Mouse (Mus musculus): ENCODE data around the gene Bmper. TPM values are rescaled to one million over a fixed set of nuclear protein-coding genes. Genes with fewer than 3 reads are reported as not detected.

Gene Bmper
- polyA plus RNA-seq, 1 experiment: not detected

DNA sequence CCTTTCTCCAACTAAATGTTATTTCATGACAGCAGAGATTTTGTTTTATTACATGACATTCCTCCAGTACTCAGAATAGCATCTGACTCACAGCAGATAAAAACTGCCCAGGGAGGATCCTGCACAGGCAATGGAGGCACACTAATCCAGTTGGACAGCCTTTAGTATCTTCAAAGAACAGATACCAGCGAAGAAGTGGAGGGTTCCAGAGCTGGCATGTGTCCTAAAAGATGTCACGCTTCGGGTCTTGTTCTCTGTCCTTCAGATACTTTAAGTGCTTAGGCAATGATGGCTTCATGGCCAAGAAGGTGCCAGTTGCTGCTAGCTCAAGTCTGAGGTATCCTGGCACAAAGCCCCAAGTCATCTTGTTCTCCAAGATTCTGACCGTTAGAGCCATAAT, 272.5 kb downstream of the Bmper start:
- TF ChIP-seq GATA1 (IDR thresholded peaks at IDR 0.05; ENCODE audit: low read length) (no peak), TAL1 (IDR thresholded peaks at IDR 0.05; ENCODE audit: low read length) (no peak)
- no peaks in the 10 kb centered on the region for H3K36me3 ChIP-seq (ENCODE audit: control insufficient read depth)
- H3K27me3 ChIP-seq (ENCODE audit: control insufficient read depth): no peaks in the 10 kb centered on the region
- no peaks in the 10 kb centered on the region for H3K4me1 ChIP-seq (ENCODE audit: control insufficient read depth)
- no peaks in the 10 kb centered on the region for H3K9me3 ChIP-seq (ENCODE audit: control insufficient read depth, low read length)
- no peak overlapping the region for H3K4me3 ChIP-seq (replicated peaks)

DNA sequence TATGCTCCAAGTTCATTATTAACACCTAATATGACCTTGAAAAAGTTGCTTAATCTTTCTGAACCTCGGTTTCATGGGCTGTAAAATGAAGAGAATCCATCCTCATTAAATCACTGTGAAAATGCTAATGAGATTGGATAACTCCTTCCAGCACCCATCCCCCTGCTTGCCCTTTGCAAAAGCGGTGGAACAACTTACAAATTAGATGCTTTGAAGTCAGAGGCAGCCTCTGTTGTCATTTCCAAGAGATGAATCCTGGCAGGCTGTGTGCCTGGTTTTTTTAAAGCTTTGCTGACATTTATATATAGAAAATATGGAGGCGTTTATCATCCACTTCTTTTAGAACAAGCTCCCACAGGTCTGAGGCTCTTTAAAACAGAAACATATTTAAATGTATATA, 274.8 kb downstream of the Bmper start:
- no peaks in the 10 kb centered on the region for H3K36me3 ChIP-seq (ENCODE audit: control insufficient read depth)
- H3K27me3 ChIP-seq (ENCODE audit: control insufficient read depth): no peaks in the 10 kb centered on the region
- no peaks in the 10 kb centered on the region for H3K9me3 ChIP-seq (ENCODE audit: control insufficient read depth, low read length)
- no peak for TF ChIP-seq TAL1 (IDR thresholded peaks at IDR 0.05; ENCODE audit: low read length)
- no peak for TF ChIP-seq GATA1 (IDR thresholded peaks at IDR 0.05; ENCODE audit: low read length)
- no peaks in the 10 kb centered on the region for H3K4me1 ChIP-seq (ENCODE audit: control insufficient read depth)
- H3K4me3 ChIP-seq (replicated peaks): no peak overlapping the region

DNA sequence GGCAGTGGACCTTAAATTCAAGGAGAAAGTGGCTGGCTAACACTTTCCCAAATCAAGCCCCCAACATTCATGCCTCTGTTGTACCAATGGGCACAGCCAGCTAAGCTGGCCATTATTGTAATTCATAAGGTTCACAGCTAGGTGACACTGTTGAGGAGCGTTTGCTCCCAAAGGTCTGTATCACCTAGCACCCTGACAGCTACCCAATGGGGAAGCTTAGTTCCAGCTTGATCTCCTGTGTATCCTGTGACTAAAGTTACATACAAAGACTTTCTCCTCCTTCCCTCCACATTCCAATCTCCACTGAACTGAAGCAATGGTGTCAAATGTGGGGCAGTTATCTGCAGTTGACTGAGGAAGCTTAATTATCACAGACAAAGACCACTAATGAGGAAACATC, 311.0 kb downstream of the Bmper start:
- H3K4me3 ChIP-seq (replicated peaks): no peak overlapping the region
- TF ChIP-seq GATA1 (IDR thresholded peaks at IDR 0.05; ENCODE audit: low read length) (no peak), TAL1 (IDR thresholded peaks at IDR 0.05; ENCODE audit: low read length) (no peak)
- H3K27me3 ChIP-seq (ENCODE audit: control insufficient read depth): no peaks in the 10 kb centered on the region

More for the DNA sequence above, 311.0 kb downstream of the Bmper start:
- Histone ChIP-seq H3K36me3 (ENCODE audit: control insufficient read depth) (no peaks in the 10 kb centered on the region), H3K4me1 (ENCODE audit: control insufficient read depth) (no peaks in the 10 kb centered on the region), H3K9me3 (ENCODE audit: control insufficient read depth, low read length) (no peaks in the 10 kb centered on the region; the same call in 1 of the 2 replicates)

Data from erythroblast, embryonic 14.5 days (primary cell).